Mouse (Mus musculus) lung, embryonic 15.5 days (tissue): ENCODE measurements around the gene Vps72. TPM values are rescaled to one million over a fixed set of nuclear protein-coding genes. Genes with fewer than 3 reads are reported as not detected.

Experiments
- microRNA-seq: library from miRNA; unstranded; fragments of <30 nt; microRNA quantifications from one replicate; pipeline ENCODE4, GENCODE M21; 2016
- polyA plus RNA-seq: library from polyadenylated mRNA; unstranded; fragments of >200 nt; fragmentation: Nextera tagmentation; extraction: Ambion mirVana; gene quantifications from 2 replicates; pipeline ENCODE4 v1.2.1, GENCODE M21; 2015

The Vps72 gene
- polyA plus RNA-seq, 1 experiment from 2014 or later = 163 TPM

Small RNA genes within 50 kb of the gene (microRNA-seq; reads per million reads assigned to microRNA genes)
- gene Mir8099-1 = not detected

Other genes with a start within 250 kb of the Vps72 start
- gene Psmb4, start 224.1 kb upstream of the Vps72 start, polyA plus RNA-seq = 336 and 350 TPM in 2 replicates
- gene Selenbp1, start 178.0 kb upstream of the Vps72 start, polyA plus RNA-seq = 216 and 237 TPM in 2 replicates
- 9.5 and 9.8 TPM in 2 replicates for gene Rfx5, start 156.9 kb upstream of the Vps72 start, polyA plus RNA-seq
- gene Pi4kb, start 136.3 kb upstream of the Vps72 start, polyA plus RNA-seq = 20.5 and 21.8 TPM in 2 replicates
- 22.0 and 22.9 TPM in 2 replicates for gene Zfp687, start 95.6 kb upstream of the Vps72 start, polyA plus RNA-seq
- 239 and 245 TPM in 2 replicates for gene Psmd4, start 68.4 kb upstream of the Vps72 start, polyA plus RNA-seq
- 17.2 and 18.1 TPM in 2 replicates for gene Pip5k1a, start 4.1 kb upstream of the Vps72 start, polyA plus RNA-seq
- 1.3 and 2.1 TPM in 2 replicates for gene Tmod4, start 13.5 kb downstream of the Vps72 start, polyA plus RNA-seq
- 64.0 and 71.4 TPM in 2 replicates for gene Scnm1, start 23.0 kb downstream of the Vps72 start, polyA plus RNA-seq
- gene Lysmd1, start 23.1 kb downstream of the Vps72 start, polyA plus RNA-seq = 13.3 and 14.9 TPM in 2 replicates
- gene Tnfaip8l2, start 31.3 kb downstream of the Vps72 start, polyA plus RNA-seq = 4.0 and 4.5 TPM in 2 replicates
- 3.6 and 3.8 TPM in 2 replicates for gene Sema6c, start 49.4 kb downstream of the Vps72 start, polyA plus RNA-seq
- 9.9 and 11.2 TPM in 2 replicates for gene Gabpb2, start 106.9 kb downstream of the Vps72 start, polyA plus RNA-seq
- 111 and 115 TPM in 2 replicates for gene Cdc42se1, start 117.7 kb downstream of the Vps72 start, polyA plus RNA-seq
- gene Mllt11, start 121.1 kb downstream of the Vps72 start, polyA plus RNA-seq = 10.7 and 11.6 TPM in 2 replicates
- 0.32 and 0.60 TPM in 2 replicates for gene Gm128, start 130.6 kb downstream of the Vps72 start, polyA plus RNA-seq
- 4.0 and 4.1 TPM in 2 replicates for gene Bnipl, start 140.2 kb downstream of the Vps72 start, polyA plus RNA-seq
- gene Mindy1, start 170.3 kb downstream of the Vps72 start, polyA plus RNA-seq = 38.1 and 41.6 TPM in 2 replicates
- 21.0 and 23.9 TPM in 2 replicates for gene Prune1, start 171.1 kb downstream of the Vps72 start, polyA plus RNA-seq
- gene Anxa9, start 196.2 kb downstream of the Vps72 start, polyA plus RNA-seq = 1.6 and 2.3 TPM in 2 replicates
- gene Cers2, start 203.8 kb downstream of the Vps72 start, polyA plus RNA-seq = 201 and 203 TPM in 2 replicates
- 35.7 and 40.4 TPM in 2 replicates for gene Setdb1, start 246.2 kb downstream of the Vps72 start, polyA plus RNA-seq